Mouse (Mus musculus): ENCODE data around the gene Olfr876. TPM values are rescaled to one million over a fixed set of nuclear protein-coding genes. Genes with fewer than 3 reads are reported as not detected.
A peak's percentile ranks its signal among the peaks of the same experiment; 100 is the strongest.

The Olfr876 gene
- polyA plus RNA-seq, 1 experiment from 2014 or later: not detected

DNA sequence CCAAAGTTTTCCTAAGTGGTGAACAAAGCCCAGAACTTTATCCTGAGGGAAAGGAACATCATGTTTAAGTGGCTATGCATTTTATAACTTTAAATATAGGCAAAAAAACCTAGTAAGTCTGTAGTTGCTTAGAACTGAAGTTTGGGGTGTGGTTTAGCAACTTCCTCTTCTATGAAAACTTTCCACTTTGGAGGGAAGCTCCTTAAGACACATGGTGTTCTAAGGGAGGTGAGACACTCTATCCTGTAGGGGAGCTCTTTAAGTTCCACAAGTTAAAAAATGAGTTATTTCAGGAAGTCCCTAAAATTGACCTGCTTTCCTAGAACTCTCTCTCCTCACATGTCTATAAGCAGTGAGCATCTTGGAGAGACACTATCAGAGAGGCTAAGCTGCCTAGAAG, 4.4 kb downstream of the Olfr876 start:
- no peaks in the 10 kb centered on the region for H3K9me3 ChIP-seq (ENCODE audit: control insufficient read depth, low read length)
- DNase-seq (ENCODE audit: low spot score) (no peak), ATAC-seq (ENCODE audit: low FRiP score) (no peak)
- H3K27me3 ChIP-seq (ENCODE audit: control insufficient read depth, insufficient read depth, low read length): no peaks in the 10 kb centered on the region
- H3K4me2 ChIP-seq (replicated peaks): no peak overlapping the region
- no peak overlapping the region for H3K27ac ChIP-seq
- no peaks in the 10 kb centered on the region for H3K4me1 ChIP-seq (replicated peaks; ENCODE audit: control insufficient read depth, insufficient read depth, low read length)
- H3K4me3 ChIP-seq (replicated peaks; ENCODE audit: low read length): no peak overlapping the region
- H3K36me3 ChIP-seq (replicated peaks; ENCODE audit: control insufficient read depth, insufficient read depth): no peaks in the 10 kb centered on the region
- no peak overlapping the region for H3K9ac ChIP-seq

DNA sequence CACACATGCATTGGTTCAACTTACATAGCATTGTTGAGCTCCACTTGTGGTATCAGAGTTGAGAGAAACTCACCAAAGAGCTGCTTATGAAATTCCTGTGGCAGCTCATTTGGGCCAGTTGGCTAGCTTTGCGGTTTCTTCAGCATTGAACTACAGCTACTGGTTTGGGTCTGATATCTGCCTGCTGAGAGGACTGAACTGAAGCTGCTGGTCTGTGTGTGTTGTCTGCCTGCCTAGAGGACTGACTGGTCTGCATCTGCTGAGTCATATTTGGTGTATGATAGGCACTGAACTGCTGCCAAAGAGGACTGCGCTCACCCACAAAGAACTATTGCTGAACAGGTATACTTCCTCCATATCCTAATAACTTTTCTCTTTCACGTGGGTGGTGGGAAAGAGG, 5.6 kb downstream of the Olfr876 start:
- H3K9ac ChIP-seq: no peak overlapping the region
- no peaks in the 10 kb centered on the region for H3K36me3 ChIP-seq (replicated peaks; ENCODE audit: control insufficient read depth, insufficient read depth)
- no peak overlapping the region for H3K27ac ChIP-seq
- 96% methylated on average over 3 of the region's 3 CpGs for WGBS
- no peaks in the 10 kb centered on the region for H3K27me3 ChIP-seq (ENCODE audit: control insufficient read depth, insufficient read depth, low read length)
- H3K9me3 ChIP-seq (ENCODE audit: control insufficient read depth, low read length): no peaks in the 10 kb centered on the region
- DNase-seq (ENCODE audit: low spot score) (no peak), ATAC-seq (ENCODE audit: low FRiP score) (no peak)
- H3K4me3 ChIP-seq (replicated peaks; ENCODE audit: low read length): no peak overlapping the region
- no peak overlapping the region for H3K4me2 ChIP-seq (replicated peaks)
- H3K4me1 ChIP-seq (replicated peaks; ENCODE audit: control insufficient read depth, insufficient read depth, low read length): no peaks in the 10 kb centered on the region

DNA sequence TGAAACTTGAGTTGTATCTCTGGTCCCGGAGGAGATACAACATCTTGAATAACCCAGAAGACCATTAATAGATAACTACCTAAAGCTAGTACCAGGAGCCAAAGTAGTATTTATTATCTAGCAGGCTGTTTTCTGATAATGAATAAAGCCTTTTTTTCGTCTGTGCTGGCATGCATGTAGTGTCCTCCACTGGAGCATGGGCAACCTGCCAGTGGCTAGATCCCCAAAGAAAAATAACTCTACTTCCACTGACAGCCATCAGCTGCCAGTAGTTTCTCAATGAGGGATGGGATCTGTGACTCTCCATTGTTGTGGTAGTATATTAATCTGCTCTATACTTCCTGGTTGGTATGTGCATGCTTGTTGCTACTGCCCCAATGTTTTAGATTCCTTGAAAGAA, 6.1 kb downstream of the Olfr876 start:
- DNase-seq (ENCODE audit: low spot score): no peak
- Histone ChIP-seq H3K4me1 (replicated peaks; ENCODE audit: control insufficient read depth, insufficient read depth, low read length) (no peaks in the 10 kb centered on the region), H3K9ac (no peak overlapping the region), H3K4me2 (replicated peaks) (no peak overlapping the region), H3K9me3 (ENCODE audit: control insufficient read depth, low read length) (no peaks in the 10 kb centered on the region), H3K27ac (no peak overlapping the region), H3K4me3 (replicated peaks; ENCODE audit: low read length) (no peak overlapping the region), H3K27me3 (ENCODE audit: control insufficient read depth, insufficient read depth, low read length) (no peaks in the 10 kb centered on the region), H3K36me3 (replicated peaks; ENCODE audit: control insufficient read depth, insufficient read depth) (no peaks in the 10 kb centered on the region)
- WGBS: 77% methylated on average over 2 of the region's 2 CpGs
- ATAC-seq (ENCODE audit: low FRiP score): no peak

DNA sequence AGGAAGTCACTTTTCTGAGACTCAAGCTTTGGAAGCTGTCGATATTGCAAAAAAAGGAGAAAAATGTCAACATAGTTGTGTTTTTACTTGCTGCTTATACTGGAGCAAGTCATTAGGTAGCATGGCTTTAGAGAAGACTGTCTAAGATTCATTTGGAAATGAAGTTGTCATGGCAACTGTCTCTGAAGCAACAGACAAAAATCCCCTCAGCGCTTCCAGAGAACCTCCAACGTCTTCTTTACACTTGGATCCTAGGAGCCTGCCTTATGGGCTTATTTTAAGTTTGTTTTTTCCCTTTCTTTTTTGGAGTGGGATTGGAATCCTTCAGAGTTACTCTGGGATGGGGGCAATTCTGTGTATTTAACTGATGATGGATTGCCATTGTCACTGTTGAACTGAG, 11.9 kb downstream of the Olfr876 start:
- Histone ChIP-seq H3K9me3 (ENCODE audit: control insufficient read depth, low read length) (no peaks in the 10 kb centered on the region), H3K4me1 (replicated peaks; ENCODE audit: control insufficient read depth, insufficient read depth, low read length) (no peaks in the 10 kb centered on the region), H3K4me2 (replicated peaks) (no peak overlapping the region), H3K27me3 (ENCODE audit: control insufficient read depth, insufficient read depth, low read length) (no peaks in the 10 kb centered on the region), H3K9ac (no peak overlapping the region), H3K36me3 (replicated peaks; ENCODE audit: control insufficient read depth, insufficient read depth) (no peaks in the 10 kb centered on the region), H3K27ac (no peak overlapping the region), H3K4me3 (replicated peaks; ENCODE audit: low read length) (no peak overlapping the region)
- DNase-seq (ENCODE audit: low spot score): peak; percentile 50
- no peak for ATAC-seq (ENCODE audit: low FRiP score)
- 40% methylated on average over 3 of the region's 3 CpGs for WGBS

DNA sequence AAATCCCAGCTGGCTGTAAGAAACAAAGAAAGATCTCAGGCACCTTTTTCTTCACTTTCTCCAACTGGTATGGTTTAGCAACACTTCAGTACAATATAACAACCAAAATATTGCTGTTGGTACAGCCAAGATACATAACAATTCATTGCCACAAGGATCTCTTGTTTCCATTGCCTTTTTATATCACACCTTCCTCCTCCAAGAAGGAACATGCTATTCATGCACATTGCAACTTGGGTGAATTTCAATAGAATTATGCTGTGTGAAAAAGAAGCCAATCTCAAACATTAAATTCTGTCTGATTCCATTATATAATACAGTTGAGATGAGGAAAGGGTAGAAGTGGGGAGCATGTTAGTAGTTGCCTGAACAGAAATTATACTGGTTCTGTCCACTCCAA, 27.1 kb downstream of the Olfr876 start:
- DNase-seq (ENCODE audit: low spot score): no peak
- Histone ChIP-seq H3K36me3 (replicated peaks; ENCODE audit: control insufficient read depth, insufficient read depth) (no peaks in the 10 kb centered on the region), H3K4me1 (replicated peaks; ENCODE audit: control insufficient read depth, insufficient read depth, low read length) (no peaks in the 10 kb centered on the region), H3K9ac (no peak overlapping the region), H3K9me3 (ENCODE audit: control insufficient read depth, low read length) (no peaks in the 10 kb centered on the region), H3K4me2 (replicated peaks) (no peak overlapping the region), H3K4me3 (replicated peaks; ENCODE audit: low read length) (no peak overlapping the region), H3K27me3 (ENCODE audit: control insufficient read depth, insufficient read depth, low read length) (no peaks in the 10 kb centered on the region), H3K27ac (no peak overlapping the region)
- ATAC-seq (ENCODE audit: low FRiP score): no peak

DNA sequence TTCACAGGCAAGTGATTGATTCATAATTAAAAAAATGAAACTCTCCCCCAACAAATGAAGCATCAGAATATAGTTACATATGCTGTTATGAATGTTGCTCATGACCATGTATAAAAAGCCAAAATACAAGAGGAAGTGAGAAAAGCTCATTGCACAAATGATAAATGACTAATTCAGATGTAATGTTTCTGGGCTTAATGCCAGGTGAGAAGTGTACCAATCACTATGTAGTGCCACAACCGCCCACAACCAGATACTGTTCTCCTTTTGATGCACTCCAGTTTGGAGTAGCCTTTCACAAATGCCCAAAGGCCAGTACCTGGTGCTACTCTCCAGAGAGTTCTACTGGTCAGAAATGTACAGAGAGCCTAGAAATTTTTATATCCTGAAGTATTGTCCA, 30.5 kb downstream of the Olfr876 start:
- 91% methylated on average over 1 of the region's 1 CpGs for WGBS
- H3K9ac ChIP-seq: no peak overlapping the region
- H3K27me3 ChIP-seq (ENCODE audit: control insufficient read depth, insufficient read depth, low read length): no peaks in the 10 kb centered on the region

DNA sequence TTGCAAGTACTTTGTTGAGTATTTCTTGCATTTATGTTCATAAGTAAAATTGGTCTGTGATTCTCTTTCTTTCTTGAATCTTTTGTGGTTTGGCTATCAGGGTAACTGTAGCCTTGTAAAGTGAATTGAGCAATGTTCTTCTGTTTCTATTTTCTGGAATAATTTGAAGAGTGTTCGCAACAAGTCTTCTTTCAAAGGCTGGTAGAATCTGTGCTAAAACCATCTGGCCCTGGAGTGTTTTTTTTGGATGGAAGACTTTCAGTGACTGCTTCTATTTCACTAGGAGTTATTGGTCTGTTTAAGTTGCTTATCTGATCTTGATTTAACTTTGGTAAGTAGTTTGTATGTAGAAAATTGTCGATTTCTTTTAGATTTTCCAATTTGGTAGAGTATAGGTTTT, 46.4 kb downstream of the Olfr876 start:
- Histone ChIP-seq H3K27ac (no peak overlapping the region), H3K4me2 (replicated peaks) (no peak overlapping the region), H3K27me3 (ENCODE audit: control insufficient read depth, insufficient read depth, low read length) (no peaks in the 10 kb centered on the region), H3K9ac (no peak overlapping the region), H3K4me1 (replicated peaks; ENCODE audit: control insufficient read depth, insufficient read depth, low read length) (no peaks in the 10 kb centered on the region), H3K4me3 (replicated peaks; ENCODE audit: low read length) (no peak overlapping the region), H3K9me3 (ENCODE audit: control insufficient read depth, low read length) (no peaks in the 10 kb centered on the region), H3K36me3 (replicated peaks; ENCODE audit: control insufficient read depth, insufficient read depth) (no peaks in the 10 kb centered on the region)
- no peak for ATAC-seq (ENCODE audit: low FRiP score)
- WGBS: 86% methylated on average over 2 of the region's 2 CpGs
- no peak for DNase-seq (ENCODE audit: low spot score)

More for the DNA sequence above, 30.5 kb downstream of the Olfr876 start:
- Histone ChIP-seq H3K27ac (no peak overlapping the region), H3K36me3 (replicated peaks; ENCODE audit: control insufficient read depth, insufficient read depth) (no peaks in the 10 kb centered on the region), H3K4me1 (replicated peaks; ENCODE audit: control insufficient read depth, insufficient read depth, low read length) (no peaks in the 10 kb centered on the region), H3K4me2 (replicated peaks) (no peak overlapping the region), H3K4me3 (replicated peaks; ENCODE audit: low read length) (no peak overlapping the region), H3K9me3 (ENCODE audit: control insufficient read depth, low read length) (no peaks in the 10 kb centered on the region)
- no peak for DNase-seq (ENCODE audit: low spot score)
- no peak for ATAC-seq (ENCODE audit: low FRiP score)

DNA sequence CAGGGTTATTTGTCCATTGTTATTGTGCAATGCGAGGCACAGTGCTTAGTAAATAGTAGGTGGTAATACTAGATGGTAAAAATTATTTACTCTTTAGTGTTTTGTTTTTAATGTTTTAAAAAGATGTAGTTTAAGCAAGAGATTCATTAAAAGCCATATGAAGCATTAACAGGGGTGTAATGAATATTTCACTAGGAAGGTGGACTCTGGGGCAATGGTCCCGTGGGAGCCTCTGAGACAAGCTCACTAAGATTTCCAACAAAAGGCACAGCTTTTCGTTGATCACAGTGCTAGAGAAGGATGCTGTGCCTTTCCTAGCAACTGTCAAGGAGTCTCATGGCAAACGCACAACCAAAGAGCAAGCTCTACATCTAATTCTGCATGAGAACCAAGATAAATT, 51.1 kb downstream of the Olfr876 start, which contains the start of gene Olfr877:
Olfr877 (plus strand) TSS at position 301 of the 400 bp plus-strand sequence.
- DNase-seq (ENCODE audit: low spot score) (no peak), ATAC-seq (ENCODE audit: low FRiP score) (no peak)
- Histone ChIP-seq H3K9ac (no peak within 1 kb of the TSS), H3K27ac (no peak within 1 kb of the TSS), H3K27me3 (ENCODE audit: control insufficient read depth, insufficient read depth, low read length) (no peaks in the 10 kb centered on the region), H3K9me3 (ENCODE audit: control insufficient read depth, low read length) (no peaks in the 10 kb centered on the region), H3K4me2 (replicated peaks) (no peak within 1 kb of the TSS), H3K36me3 (replicated peaks; ENCODE audit: control insufficient read depth, insufficient read depth) (no peaks in the 10 kb centered on the region), H3K4me1 (replicated peaks; ENCODE audit: control insufficient read depth, insufficient read depth, low read length) (no peaks in the 10 kb centered on the region), H3K4me3 (replicated peaks; ENCODE audit: low read length) (no peak within 1 kb of the TSS)
- 80% methylated on average over 4 of the region's 4 CpGs for WGBS

Other genes starting within 250 kb of the Olfr876 start
- 14.2 and 14.3 TPM in 2 replicates for gene Siae, start 247.3 kb upstream of the Olfr876 start, polyA plus RNA-seq (2014; fragmentation: Nextera tagmentation; extraction: Ambion mirVana)
- gene Spa17, start 189.3 kb upstream of the Olfr876 start, polyA plus RNA-seq (2014; fragmentation: Nextera tagmentation; extraction: Ambion mirVana): 10.2 and 14.1 TPM in 2 replicates
- 91.3 and 91.5 TPM in 2 replicates for gene Tbrg1, start 145.7 kb upstream of the Olfr876 start, polyA plus RNA-seq (2014; fragmentation: Nextera tagmentation; extraction: Ambion mirVana)
- gene Panx3, start 133.8 kb upstream of the Olfr876 start, polyA plus RNA-seq (2014; fragmentation: Nextera tagmentation; extraction: Ambion mirVana): 0.09 TPM in 1 of 2 replicates, not detected in the other
- gene Olfr160, start 86.8 kb upstream of the Olfr876 start, polyA plus RNA-seq (2014; fragmentation: Nextera tagmentation; extraction: Ambion mirVana): not detected in 2 replicates
- gene Olfr874, start 57.9 kb upstream of the Olfr876 start, polyA plus RNA-seq (2014; fragmentation: Nextera tagmentation; extraction: Ambion mirVana): not detected in 2 replicates
- not detected in 2 replicates for gene Olfr875, start 31.2 kb upstream of the Olfr876 start, polyA plus RNA-seq (2014; fragmentation: Nextera tagmentation; extraction: Ambion mirVana)
- gene Olfr877, start 51.2 kb downstream of the Olfr876 start, polyA plus RNA-seq (2014; fragmentation: Nextera tagmentation; extraction: Ambion mirVana): not detected in 2 replicates
- gene Olfr145, start 93.7 kb downstream of the Olfr876 start, polyA plus RNA-seq (2014; fragmentation: Nextera tagmentation; extraction: Ambion mirVana): not detected in 2 replicates
- gene Olfr878, start 114.8 kb downstream of the Olfr876 start, polyA plus RNA-seq (2014; fragmentation: Nextera tagmentation; extraction: Ambion mirVana): not detected in 2 replicates
- not detected in 2 replicates for gene Olfr881, start 188.8 kb downstream of the Olfr876 start, polyA plus RNA-seq (2014; fragmentation: Nextera tagmentation; extraction: Ambion mirVana)
- gene Olfr883, start 222.8 kb downstream of the Olfr876 start, polyA plus RNA-seq (2014; fragmentation: Nextera tagmentation; extraction: Ambion mirVana): not detected in 2 replicates
- gene Olfr884, start 243.5 kb downstream of the Olfr876 start, polyA plus RNA-seq (2014; fragmentation: Nextera tagmentation; extraction: Ambion mirVana): not detected in 2 replicates

Measured in hindbrain, embryonic 14.5 days (tissue).